Mouse (Mus musculus): ENCODE measurements around the gene Eif3l. TPM values are rescaled to one million over a fixed set of nuclear protein-coding genes. Genes with fewer than 3 reads are reported as not detected.

Gene Eif3l
- polyA plus RNA-seq, 1 experiment from 2014 or later: 169 TPM

DNA sequence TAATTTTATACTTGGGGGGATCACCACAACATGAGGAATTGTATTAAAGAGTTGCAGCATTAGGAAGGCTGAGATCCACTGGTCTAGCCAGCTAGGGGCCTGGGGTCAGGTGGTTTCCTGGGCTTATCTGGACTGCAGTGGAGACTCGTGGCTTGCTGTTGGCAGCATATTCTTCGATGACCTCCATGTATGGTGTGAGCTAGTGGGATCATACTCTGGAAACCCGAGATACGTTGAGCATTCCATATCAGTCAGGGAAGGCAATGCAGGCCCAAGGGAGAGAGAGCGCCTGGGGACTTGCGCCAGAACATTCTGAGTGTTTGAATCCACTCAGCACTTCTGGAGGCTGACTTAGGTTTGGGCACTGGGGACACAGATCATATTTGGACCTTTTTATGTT, 48.8 kb downstream of the Eif3l start:
- Histone ChIP-seq H3K4me2 (ENCODE audit: low read depth, low read length) (no peak overlapping the region), H3K27ac (ENCODE audit: low read depth, low read length) (no peak overlapping the region), H3K36me3 (ENCODE audit: control insufficient read depth, insufficient read depth, low read length) (peaks cover 52% of the 10 kb centered on the region), H3K9me3 (ENCODE audit: control insufficient read depth, low read length) (no peaks in the 10 kb centered on the region), H3K4me1 (ENCODE audit: control insufficient read depth, insufficient read depth, low read length) (no peaks in the 10 kb centered on the region), H3K9ac (replicated peaks; ENCODE audit: low read depth, low read length) (no peak overlapping the region), H3K27me3 (ENCODE audit: control insufficient read depth, insufficient read depth, low read length) (no peaks in the 10 kb centered on the region), H3K4me3 (ENCODE audit: low read depth, low read length) (no peak overlapping the region)
- WGBS: 87% methylated on average over 6 of the region's 6 CpGs
- no peak for ATAC-seq (ENCODE audit: low read depth)

DNA sequence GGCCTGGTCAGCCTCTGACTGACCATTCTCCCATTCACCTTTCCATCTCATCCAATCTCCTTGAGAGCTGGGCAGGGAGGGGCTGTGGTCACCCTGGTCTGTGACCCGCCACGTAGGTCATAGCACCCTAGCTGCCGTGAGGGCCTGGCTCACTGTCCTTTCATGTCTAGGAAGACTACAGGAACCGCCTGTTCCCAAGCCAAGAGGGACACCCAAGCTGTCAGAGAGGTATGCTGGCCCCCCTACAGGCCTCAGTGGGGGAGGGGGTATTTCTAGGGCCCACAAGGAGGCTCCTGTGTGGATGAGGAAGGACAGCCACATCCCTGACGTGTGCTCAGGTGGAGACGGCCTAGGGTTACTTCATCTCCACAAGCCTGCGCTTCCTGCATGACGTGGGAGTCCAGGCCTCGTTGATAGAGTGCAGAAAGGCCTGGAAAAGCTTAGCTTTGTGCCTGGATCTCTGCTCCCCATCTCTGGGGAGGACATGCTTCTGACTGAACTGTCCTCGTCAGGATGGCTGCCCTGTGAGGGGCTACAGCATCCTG, 49.4 kb downstream of the Eif3l start:
- no peak for ATAC-seq (ENCODE audit: low read depth)
- H3K36me3 ChIP-seq (ENCODE audit: control insufficient read depth, insufficient read depth, low read length): peaks cover 54% of the 10 kb centered on the region
- no peak overlapping the region for H3K9ac ChIP-seq (replicated peaks; ENCODE audit: low read depth, low read length)
- H3K4me1 ChIP-seq (ENCODE audit: control insufficient read depth, insufficient read depth, low read length): no peaks in the 10 kb centered on the region
- H3K4me3 ChIP-seq (ENCODE audit: low read depth, low read length): no peak overlapping the region
- no peaks in the 10 kb centered on the region for H3K27me3 ChIP-seq (ENCODE audit: control insufficient read depth, insufficient read depth, low read length)
- H3K27ac ChIP-seq (ENCODE audit: low read depth, low read length): no peak overlapping the region
- no peak overlapping the region for H3K4me2 ChIP-seq (ENCODE audit: low read depth, low read length)
- H3K9me3 ChIP-seq (ENCODE audit: control insufficient read depth, low read length): no peaks in the 10 kb centered on the region
- 87% methylated on average over 10 of the region's 10 CpGs for WGBS

DNA sequence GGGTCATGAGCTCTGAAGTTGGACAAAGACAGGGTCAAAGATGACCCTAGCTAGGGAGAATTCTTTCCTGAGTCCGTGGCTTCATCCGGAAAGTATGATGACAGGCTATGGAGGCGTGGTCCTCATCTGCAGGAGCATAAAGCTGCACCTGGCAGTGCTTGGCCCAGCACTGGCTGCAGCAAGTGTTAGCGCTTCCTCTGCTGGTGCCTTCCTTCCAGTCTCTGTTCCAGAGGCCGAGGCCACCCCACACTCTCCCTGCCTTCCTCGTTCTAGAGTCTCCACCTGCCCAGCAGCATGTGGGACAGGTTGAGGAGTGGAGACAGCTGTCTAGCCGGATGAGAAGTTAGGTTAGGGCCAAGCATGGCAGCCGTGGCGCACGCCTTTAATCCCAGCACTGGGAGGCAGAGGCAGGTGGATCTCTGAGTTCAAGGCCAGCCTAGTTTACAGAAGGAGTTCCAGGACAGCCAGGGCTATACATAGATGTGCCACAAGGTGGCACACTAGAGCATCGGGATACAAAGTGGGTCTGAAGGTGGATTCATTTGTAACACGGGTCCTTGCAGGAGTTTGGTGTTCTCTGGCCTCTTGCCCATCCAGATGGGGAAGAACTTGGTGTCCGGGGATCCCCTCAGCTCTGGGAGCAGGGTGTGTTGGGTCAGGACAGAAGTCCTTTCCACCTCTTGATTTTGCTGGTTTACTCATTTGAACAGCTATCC, 51.4 kb downstream of the Eif3l start:
- no peak overlapping the region for H3K27ac ChIP-seq (ENCODE audit: low read depth, low read length)
- ATAC-seq (ENCODE audit: low read depth): no peak
- H3K9me3 ChIP-seq (ENCODE audit: control insufficient read depth, low read length): no peaks in the 10 kb centered on the region
- no peaks in the 10 kb centered on the region for H3K27me3 ChIP-seq (ENCODE audit: control insufficient read depth, insufficient read depth, low read length)
- no peak overlapping the region for H3K4me3 ChIP-seq (ENCODE audit: low read depth, low read length)
- peaks cover 74% of the 10 kb centered on the region for H3K36me3 ChIP-seq (ENCODE audit: control insufficient read depth, insufficient read depth, low read length)
- no peaks in the 10 kb centered on the region for H3K4me1 ChIP-seq (ENCODE audit: control insufficient read depth, insufficient read depth, low read length)
- no peak overlapping the region for H3K9ac ChIP-seq (replicated peaks; ENCODE audit: low read depth, low read length)
- 86% methylated on average over 13 of the region's 13 CpGs for WGBS
- no peak overlapping the region for H3K4me2 ChIP-seq (ENCODE audit: low read depth, low read length)

DNA sequence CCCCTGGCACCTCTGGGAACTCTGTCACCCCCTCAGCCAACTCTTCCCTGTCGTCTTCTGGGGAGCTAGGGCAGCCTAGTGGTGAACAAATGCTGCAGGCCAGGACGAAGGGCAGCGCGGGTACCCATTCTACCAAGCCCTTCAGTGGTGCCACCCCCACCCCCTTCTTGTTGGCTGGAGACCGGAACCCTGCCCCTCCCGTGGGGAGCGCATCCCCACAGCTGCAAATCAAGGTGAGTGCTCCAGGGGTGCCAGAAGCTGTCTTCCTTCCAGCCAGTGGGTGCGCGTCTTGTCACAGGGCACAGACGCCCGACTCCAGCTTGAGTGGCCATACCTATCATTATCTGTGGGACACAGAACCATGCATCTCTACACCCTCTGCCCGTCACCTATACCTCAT, 52.1 kb downstream of the Eif3l start:
- H3K4me2 ChIP-seq (ENCODE audit: low read depth, low read length): no peak overlapping the region
- no peak for ATAC-seq (ENCODE audit: low read depth)
- H3K27ac ChIP-seq (ENCODE audit: low read depth, low read length): no peak overlapping the region
- H3K27me3 ChIP-seq (ENCODE audit: control insufficient read depth, insufficient read depth, low read length): no peaks in the 10 kb centered on the region
- 96% methylated on average over 12 of the region's 12 CpGs for WGBS
- H3K9ac ChIP-seq (replicated peaks; ENCODE audit: low read depth, low read length): no peak overlapping the region
- peaks cover 79% of the 10 kb centered on the region for H3K36me3 ChIP-seq (ENCODE audit: control insufficient read depth, insufficient read depth, low read length)
- H3K4me3 ChIP-seq (ENCODE audit: low read depth, low read length): no peak overlapping the region
- H3K4me1 ChIP-seq (ENCODE audit: control insufficient read depth, insufficient read depth, low read length): no peaks in the 10 kb centered on the region
- no peaks in the 10 kb centered on the region for H3K9me3 ChIP-seq (ENCODE audit: control insufficient read depth, low read length)

DNA sequence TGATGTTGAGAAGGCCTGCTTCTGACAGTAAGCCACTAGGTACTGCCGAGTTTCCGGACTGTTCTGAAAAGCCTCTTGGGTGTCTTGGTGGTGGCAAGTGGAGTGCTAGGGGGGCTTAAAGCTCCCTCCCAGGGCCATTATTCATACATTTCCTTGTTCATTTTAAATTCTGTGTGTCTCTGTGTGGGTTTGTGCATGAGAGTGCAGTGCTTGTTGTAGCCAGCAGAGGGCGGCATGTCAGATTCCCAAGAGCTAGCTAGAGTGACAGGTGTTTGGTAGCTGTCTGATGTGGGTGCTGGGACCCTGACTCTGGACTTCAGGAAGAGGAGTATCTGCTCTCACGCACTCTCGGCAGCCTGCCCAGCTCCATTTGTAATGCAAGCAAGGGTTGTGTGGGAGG, 53.2 kb downstream of the Eif3l start:
- no peaks in the 10 kb centered on the region for H3K4me1 ChIP-seq (ENCODE audit: control insufficient read depth, insufficient read depth, low read length)
- H3K4me3 ChIP-seq (ENCODE audit: low read depth, low read length): no peak overlapping the region
- 93% methylated on average over 5 of the region's 5 CpGs for WGBS
- H3K9me3 ChIP-seq (ENCODE audit: control insufficient read depth, low read length): no peaks in the 10 kb centered on the region
- H3K27ac ChIP-seq (ENCODE audit: low read depth, low read length): no peak overlapping the region
- peaks cover 81% of the 10 kb centered on the region for H3K36me3 ChIP-seq (ENCODE audit: control insufficient read depth, insufficient read depth, low read length)
- H3K9ac ChIP-seq (replicated peaks; ENCODE audit: low read depth, low read length): no peak overlapping the region
- ATAC-seq (ENCODE audit: low read depth): no peak
- H3K27me3 ChIP-seq (ENCODE audit: control insufficient read depth, insufficient read depth, low read length): no peaks in the 10 kb centered on the region
- no peak overlapping the region for H3K4me2 ChIP-seq (ENCODE audit: low read depth, low read length)

DNA sequence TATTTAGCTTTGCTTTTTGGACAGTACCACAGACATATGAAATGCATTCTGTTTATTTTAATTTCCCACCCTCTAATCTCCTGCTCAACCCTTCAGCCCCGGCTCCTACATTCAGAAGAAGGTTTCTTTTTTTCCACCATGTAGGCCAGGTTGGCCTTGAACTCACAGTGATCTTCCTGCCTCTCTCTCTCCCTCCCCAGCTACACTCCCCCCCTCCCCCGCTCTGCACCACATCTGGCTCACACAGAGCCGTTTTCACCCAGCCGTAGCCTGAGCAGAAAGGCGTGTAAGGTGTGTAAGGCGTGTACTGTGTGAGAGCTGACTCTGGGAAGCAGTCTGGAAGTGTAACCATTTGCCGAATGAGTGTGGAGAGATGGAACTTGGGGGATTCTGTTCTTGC, 54.3 kb downstream of the Eif3l start:
- Histone ChIP-seq H3K4me1 (ENCODE audit: control insufficient read depth, insufficient read depth, low read length) (no peaks in the 10 kb centered on the region), H3K36me3 (ENCODE audit: control insufficient read depth, insufficient read depth, low read length) (peaks cover 84% of the 10 kb centered on the region), H3K4me2 (ENCODE audit: low read depth, low read length) (no peak overlapping the region), H3K9ac (replicated peaks; ENCODE audit: low read depth, low read length) (no peak overlapping the region), H3K4me3 (ENCODE audit: low read depth, low read length) (no peak overlapping the region), H3K27me3 (ENCODE audit: control insufficient read depth, insufficient read depth, low read length) (no peaks in the 10 kb centered on the region), H3K27ac (ENCODE audit: low read depth, low read length) (no peak overlapping the region), H3K9me3 (ENCODE audit: control insufficient read depth, low read length) (no peaks in the 10 kb centered on the region)
- 84% methylated on average over 7 of the region's 7 CpGs for WGBS
- no peak for ATAC-seq (ENCODE audit: low read depth)

DNA sequence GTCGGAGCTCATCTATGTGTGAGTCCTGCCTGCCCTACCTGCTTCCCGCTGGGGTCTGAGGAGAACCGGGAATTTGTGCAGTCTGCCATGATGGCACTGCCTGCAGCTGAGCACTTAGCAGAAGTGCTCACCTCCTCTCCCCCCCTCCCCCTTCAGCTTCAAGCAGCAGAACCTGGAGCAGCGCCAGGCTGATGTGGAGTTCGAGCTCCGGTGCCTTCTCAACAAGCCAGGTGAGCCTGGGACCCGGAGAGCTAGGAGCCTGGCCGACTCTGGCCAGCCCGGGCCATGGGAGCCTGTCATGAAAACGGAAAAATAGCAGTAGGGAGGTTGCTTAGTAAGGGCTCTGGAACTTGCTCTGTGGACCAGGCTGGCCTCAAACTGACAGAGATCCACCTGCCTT, 55.8 kb downstream of the Eif3l start:
- no peaks in the 10 kb centered on the region for H3K4me1 ChIP-seq (ENCODE audit: control insufficient read depth, insufficient read depth, low read length)
- WGBS: 88% methylated on average over 10 of the region's 10 CpGs
- no peaks in the 10 kb centered on the region for H3K9me3 ChIP-seq (ENCODE audit: control insufficient read depth, low read length)
- H3K27ac ChIP-seq (ENCODE audit: low read depth, low read length): no peak overlapping the region
- no peak overlapping the region for H3K4me3 ChIP-seq (ENCODE audit: low read depth, low read length)
- peaks cover 71% of the 10 kb centered on the region for H3K36me3 ChIP-seq (ENCODE audit: control insufficient read depth, insufficient read depth, low read length)
- H3K4me2 ChIP-seq (ENCODE audit: low read depth, low read length): no peak overlapping the region
- no peaks in the 10 kb centered on the region for H3K27me3 ChIP-seq (ENCODE audit: control insufficient read depth, insufficient read depth, low read length)
- ATAC-seq (ENCODE audit: low read depth): no peak
- H3K9ac ChIP-seq (replicated peaks; ENCODE audit: low read depth, low read length): no peak overlapping the region

DNA sequence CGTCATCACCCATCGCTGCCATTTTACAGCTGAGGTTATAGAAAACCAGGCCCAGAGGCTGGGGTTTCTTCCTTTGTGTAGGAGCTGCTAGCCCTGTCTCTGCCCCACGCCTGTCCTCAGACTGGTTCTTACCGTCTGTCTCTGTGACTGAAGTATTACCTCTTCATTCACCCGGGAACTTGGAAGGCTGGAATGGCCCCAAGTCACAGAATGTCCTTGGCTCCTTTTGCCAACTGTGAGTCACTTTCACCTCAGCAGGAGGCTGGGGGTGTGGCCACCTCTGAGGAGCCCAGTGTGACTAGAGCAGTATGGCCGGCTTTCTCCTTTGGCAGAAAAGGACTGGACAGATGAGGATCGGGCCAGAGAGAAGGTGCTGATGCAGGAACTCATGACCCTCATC, 56.5 kb downstream of the Eif3l start:
- Histone ChIP-seq H3K27me3 (ENCODE audit: control insufficient read depth, insufficient read depth, low read length) (no peaks in the 10 kb centered on the region), H3K27ac (ENCODE audit: low read depth, low read length) (no peak overlapping the region), H3K4me1 (ENCODE audit: control insufficient read depth, insufficient read depth, low read length) (no peaks in the 10 kb centered on the region), H3K4me3 (ENCODE audit: low read depth, low read length) (no peak overlapping the region), H3K9ac (replicated peaks; ENCODE audit: low read depth, low read length) (no peak overlapping the region), H3K9me3 (ENCODE audit: control insufficient read depth, low read length) (no peaks in the 10 kb centered on the region), H3K36me3 (ENCODE audit: control insufficient read depth, insufficient read depth, low read length) (peaks cover 65% of the 10 kb centered on the region), H3K4me2 (ENCODE audit: low read depth, low read length) (no peak overlapping the region)
- 73% methylated on average over 7 of the region's 7 CpGs for WGBS
- no peak for ATAC-seq (ENCODE audit: low read depth)

DNA sequence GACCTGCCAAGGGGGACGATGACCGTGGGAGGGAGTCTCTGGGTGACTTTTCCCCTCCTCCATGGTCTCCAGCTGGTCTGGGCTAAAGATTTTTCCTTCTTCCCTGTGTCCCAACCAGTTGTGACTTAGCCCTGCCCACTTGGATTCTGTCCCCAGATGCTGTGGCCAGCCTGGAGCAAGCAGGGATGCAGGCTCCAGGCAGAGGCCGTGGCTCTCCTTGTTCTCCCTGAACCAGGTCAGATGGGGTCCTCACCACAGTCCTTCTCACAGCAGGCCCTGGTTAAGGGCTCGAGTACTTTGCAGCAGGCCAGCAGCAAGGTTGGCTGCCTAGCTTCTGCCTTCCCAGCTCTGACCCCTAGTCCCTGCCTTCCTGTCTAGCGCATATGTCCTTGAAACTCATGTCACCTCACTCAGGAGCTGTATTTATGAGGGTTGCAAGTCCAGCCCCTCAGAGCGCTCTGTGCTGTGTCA, 58.2 kb downstream of the Eif3l start:
- H3K27ac ChIP-seq (ENCODE audit: low read depth, low read length): no peak overlapping the region
- H3K27me3 ChIP-seq (ENCODE audit: control insufficient read depth, insufficient read depth, low read length): no peaks in the 10 kb centered on the region
- no peak for ATAC-seq (ENCODE audit: low read depth)
- no peak overlapping the region for H3K4me3 ChIP-seq (ENCODE audit: low read depth, low read length)
- no peak overlapping the region for H3K9ac ChIP-seq (replicated peaks; ENCODE audit: low read depth, low read length)
- peaks cover 49% of the 10 kb centered on the region for H3K36me3 ChIP-seq (ENCODE audit: control insufficient read depth, insufficient read depth, low read length)
- no peaks in the 10 kb centered on the region for H3K4me1 ChIP-seq (ENCODE audit: control insufficient read depth, insufficient read depth, low read length)
- H3K9me3 ChIP-seq (ENCODE audit: control insufficient read depth, low read length): no peaks in the 10 kb centered on the region
- 87% methylated on average over 6 of the region's 6 CpGs for WGBS
- no peak overlapping the region for H3K4me2 ChIP-seq (ENCODE audit: low read depth, low read length)
